Mouse (Mus musculus) embryonic stem cell, embryonic (primary cell): ENCODE data around the gene Cybrd1.

Experiments
- CTCF ChIA-PET, 4 experiments: fragments of 300-600 bp in 2 of 4; fragments of 350-600 bp in 2 of 4; sonication (Branson Sonifier 250); formaldehyde crosslinking; loops; one replicate each; lab custom pipeline; 2022; ENCODE audit warnings: inconsistent platforms in 2 of 4; lab: Charles Lee
- POLR2A ChIA-PET, 4 experiments: fragments of 300-600 bp in 2 of 4; fragments of 350-600 bp in 2 of 4; sonication (Branson Sonifier 250); formaldehyde crosslinking; loops; one replicate each; lab custom pipeline; 2022; ENCODE audit warnings: antibody characterized with exemption in 4 of 4, inconsistent platforms in 1 of 4; lab: Charles Lee

Gene Cybrd1

DNA sequence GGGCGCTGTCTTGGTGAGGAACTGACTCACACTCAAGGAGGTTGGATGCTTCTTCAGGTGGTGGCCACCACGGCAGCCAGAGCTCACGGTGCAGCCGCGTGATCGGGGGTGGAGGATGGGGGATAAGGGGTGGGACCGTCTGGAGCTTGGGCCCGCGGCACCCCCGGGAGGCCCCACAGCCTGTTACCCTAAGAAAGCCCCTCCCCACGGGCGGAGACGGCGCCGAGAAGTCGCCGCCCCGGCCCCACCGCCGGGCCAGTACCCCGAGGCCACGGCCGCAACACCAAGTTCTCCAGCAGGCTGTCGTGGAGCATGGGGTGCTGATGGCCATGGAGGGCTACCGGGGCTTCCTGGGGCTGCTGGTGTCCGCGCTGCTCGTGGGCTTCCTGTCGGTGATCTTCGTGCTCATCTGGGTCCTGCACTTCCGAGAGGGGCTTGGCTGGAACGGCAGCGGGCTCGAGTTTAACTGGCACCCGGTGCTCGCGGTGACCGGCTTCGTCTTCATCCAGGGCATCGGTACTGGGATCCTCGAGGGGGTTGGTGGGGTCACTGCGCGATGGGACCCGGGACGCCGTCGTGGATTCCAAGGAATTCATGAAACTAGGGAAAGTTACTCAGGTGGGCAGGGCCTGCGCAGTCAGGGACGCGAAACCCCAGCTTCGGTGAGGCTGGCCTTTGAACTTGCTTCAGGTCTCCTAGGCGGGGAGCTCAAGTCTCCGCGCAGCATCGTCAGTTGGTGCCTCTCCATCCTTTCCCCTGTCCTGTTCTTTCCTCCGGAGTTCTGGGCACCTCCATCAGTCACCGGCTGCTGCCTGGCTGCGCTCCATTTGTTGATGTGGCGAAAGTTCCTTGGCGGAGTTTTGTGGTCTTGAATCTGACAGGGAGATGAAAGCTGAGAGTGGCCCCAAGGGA is at the start of gene Cybrd1:
TSS of gene Cybrd1 (plus strand) at position 127 of the 912 bp plus-strand sequence.
- CTCF ChIA-PET: interaction anchor here in 3 of 4 experiments (0.6 to 1.3 kb wide), 9 partner anchors 10 to 1315 kb away, joined by 3 to 8 read pairs (median 3); no protein-coding TSS in a partner anchor

GRCm38 (mm10) chr2:71071601-71072000 is 46.1 kb upstream of the Cybrd1 start:
- POLR2A ChIA-PET: interaction anchor here in 1 of 4 experiments (0.6 to 0.8 kb wide), 2 partner anchors 17 to 1556 kb away, joined by 3 read pairs; no protein-coding TSS in a partner anchor
- CTCF ChIA-PET: interaction anchor here in 1 of 4 experiments (1.0 kb wide), 1 partner anchor 335 kb away, joined by 3 read pairs; no protein-coding TSS in a partner anchor

More for the DNA sequence above, at the start of gene Cybrd1:
- POLR2A ChIA-PET: interaction anchor here (0.7 to 2.3 kb wide), 19 partner anchors 10 to 457 kb away, joined by 3 to 22 read pairs (median 4); partner anchors contain the start of gene Gorasp2 (in 1 of the 4)

DNA sequence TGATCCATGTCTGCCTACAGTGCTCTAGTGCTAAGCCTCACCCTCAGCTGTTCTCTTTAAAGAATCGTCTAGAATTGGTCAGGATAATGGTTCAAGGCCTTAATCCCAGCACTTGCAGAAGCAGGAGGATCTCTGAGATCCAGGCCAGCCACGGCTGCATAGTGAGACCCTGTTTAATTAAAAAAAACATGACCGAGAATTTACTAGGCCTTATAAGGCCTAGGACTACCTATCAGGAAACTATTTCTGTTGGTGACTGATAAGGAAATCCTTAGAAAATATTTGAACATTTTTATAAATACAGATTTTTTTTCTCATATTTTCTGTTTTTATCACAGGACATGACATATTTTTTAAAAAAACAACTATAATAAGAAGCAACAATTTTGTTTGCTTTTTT is 44.4 kb upstream of the Cybrd1 start:
- ChIA-PET CTCF (no interaction called here), POLR2A (no interaction called here)

- ChIA-PET POLR2A (no interaction called here), CTCF (no interaction called here)
Measured at GRCm38 (mm10) chr2:71073828-71074227, 43.9 kb upstream of the Cybrd1 start.

- ChIA-PET CTCF (no interaction called here), POLR2A (no interaction called here)
Measured at GRCm38 (mm10) chr2:71082416-71082815, 35.3 kb upstream of the Cybrd1 start.

DNA sequence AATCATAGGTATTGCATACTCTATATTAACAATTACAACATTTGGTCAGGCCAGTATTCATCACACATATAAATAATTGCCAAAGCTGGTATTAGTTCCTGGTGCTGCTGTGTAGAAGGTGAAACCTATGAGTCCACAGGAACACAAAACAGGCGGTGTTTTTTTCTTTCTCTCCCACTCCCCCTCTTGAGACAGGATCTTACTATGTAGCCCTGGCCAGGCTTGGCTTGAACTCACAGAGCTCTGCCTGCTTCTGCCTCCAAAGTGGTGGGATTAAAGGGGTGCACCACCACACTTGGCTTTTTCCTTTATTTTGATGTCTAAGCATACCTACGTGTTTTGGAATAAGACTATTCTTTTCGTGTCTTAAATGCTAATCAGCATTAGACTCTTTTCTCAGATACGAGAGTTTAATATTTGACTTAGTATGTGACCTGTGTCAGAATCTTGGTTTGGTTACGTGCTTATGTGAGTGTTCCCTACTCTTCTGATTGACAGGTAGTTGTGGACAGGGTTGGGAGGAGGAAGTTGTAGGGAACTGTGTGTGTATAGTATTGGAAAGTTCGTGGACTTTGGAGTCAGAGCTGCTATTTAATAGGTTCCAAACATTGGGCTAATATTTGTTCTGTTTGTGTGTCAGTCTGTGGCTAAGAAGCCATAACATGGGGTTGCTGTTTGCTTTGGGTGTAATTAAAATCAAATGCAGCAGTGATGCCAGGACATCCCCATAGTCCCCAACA is 34.1 kb upstream of the Cybrd1 start:
- ChIA-PET CTCF (no interaction called here), POLR2A (no interaction called here)

DNA sequence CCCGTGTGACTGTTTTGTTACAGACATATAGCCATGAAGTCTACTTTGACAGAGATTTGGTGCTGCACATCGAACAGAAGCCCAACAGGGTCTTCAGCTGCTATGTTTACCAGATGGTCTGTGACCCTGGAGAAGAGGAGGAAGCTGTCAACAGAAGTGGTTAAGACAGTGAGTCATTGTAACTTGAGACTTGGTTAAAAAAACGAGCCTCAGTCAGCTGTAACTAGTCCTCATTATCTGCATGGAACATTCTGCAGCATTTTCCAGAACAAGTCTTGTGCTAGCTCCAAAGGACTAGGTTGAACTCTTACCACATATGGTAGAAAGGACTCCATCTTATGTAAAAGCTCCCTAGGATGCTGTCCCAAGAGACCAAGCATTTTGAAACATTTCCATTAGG is 28.0 kb upstream of the Cybrd1 start:
- ChIA-PET CTCF (no interaction called here), POLR2A (interaction anchor here in 2 of 4 experiments (0.6 to 1.1 kb wide), 3 partner anchors 9 to 378 kb away, joined by 3 to 4 read pairs (median 3); no protein-coding TSS in a partner anchor)

DNA sequence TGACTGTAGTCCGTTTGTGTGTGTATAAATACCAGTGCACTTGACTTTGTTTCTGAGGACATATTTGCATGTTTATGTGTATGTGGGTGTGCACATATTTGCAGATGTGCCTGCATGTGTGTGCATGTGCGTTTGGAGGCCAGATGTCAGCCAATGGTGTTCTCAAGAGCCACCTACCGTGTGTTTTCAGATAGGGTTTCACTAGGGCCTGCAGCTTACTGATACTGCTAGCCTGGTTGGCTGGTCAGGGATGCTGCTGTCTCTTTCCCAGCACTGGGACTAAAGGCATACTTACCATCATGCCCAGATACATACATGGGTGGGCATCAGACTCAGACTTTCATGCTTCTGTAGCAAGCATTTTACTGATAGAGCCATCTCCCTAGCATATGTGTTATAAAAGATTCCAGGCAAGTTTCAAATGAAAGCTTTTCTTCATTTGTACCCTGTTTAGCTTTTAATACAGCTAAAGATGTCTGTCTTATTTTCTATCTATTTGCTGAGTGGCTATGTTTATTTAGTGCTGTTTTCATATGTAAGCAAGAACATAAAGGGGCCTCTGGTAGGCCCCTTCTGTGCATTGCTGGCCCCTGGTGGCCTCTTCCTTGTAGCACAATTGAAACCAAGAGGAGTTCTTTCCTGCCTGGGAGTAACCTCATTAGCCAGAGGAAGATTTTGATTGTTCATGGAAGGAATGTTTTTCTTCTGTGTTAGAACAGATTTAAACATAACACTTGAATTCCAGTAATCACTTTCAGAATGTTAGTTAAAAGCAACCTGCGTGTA is 26.9 kb upstream of the Cybrd1 start:
- POLR2A ChIA-PET: interaction anchor here in 2 of 4 experiments (0.6 to 0.9 kb wide), 3 partner anchors 12 to 379 kb away, joined by 3 read pairs; no protein-coding TSS in a partner anchor
- CTCF ChIA-PET: interaction anchor here in 1 of 4 experiments (0.6 kb wide), 1 partner anchor 362 kb away, joined by 3 read pairs; the partner anchor contains the start of gene Metap1d

- POLR2A ChIA-PET: interaction anchor here in 1 of 4 experiments (0.9 to 1.5 kb wide), 3 partner anchors 10 to 14 kb away, joined by 3 to 5 read pairs (median 3); no protein-coding TSS in a partner anchor
Measured at GRCm38 (mm10) chr2:71096170-71096569, 21.6 kb upstream of the Cybrd1 start.

DNA sequence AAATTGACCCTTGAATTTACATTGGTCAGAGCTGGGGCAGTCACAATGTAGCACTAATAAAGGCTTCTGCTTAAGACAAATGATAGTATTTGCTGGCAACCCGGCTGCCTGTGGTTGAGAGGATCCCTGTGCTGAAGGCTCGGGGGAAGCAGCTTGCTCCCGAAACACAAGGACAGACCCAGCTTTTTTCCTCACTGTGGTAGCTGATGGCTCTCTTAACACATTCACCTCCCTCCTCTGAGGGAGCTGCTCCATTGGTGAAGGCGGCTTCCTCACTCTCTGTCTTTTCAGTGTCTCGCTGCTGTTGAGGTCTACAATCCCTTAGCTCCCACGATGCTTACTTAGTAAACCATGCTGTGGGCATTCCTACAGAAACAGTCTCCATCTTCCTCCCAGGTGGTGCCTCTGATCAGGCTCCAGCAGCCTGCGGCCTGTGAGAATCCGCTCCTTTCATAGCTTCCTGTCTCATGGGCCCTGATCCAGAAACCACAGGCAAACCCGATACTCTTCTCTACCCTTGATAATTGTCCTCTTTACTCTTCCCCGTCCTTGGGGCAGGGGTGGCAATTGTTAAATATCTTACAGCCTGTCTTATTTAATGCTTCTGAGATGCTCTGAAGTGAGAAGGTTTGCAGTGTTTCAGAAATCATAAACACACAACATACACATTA is 15.0 kb upstream of the Cybrd1 start:
- ChIA-PET CTCF (no interaction called here), POLR2A (interaction anchor here in 1 of 4 experiments (0.7 kb wide), 1 partner anchor 11 kb away, joined by 3 read pairs; no protein-coding TSS in a partner anchor)

More at GRCm38 (mm10) chr2:71096170-71096569, 21.6 kb upstream of the Cybrd1 start:
- CTCF ChIA-PET: no interaction called here

- POLR2A ChIA-PET: interaction anchor here in 1 of 4 experiments (0.7 kb wide), 1 partner anchor 12 kb away, joined by 3 read pairs; no protein-coding TSS in a partner anchor
Measured at GRCm38 (mm10) chr2:71103292-71103680, 14.4 kb upstream of the Cybrd1 start.

GRCm38 (mm10) chr2:71104696-71105095 is 13.0 kb upstream of the Cybrd1 start:
- POLR2A ChIA-PET: interaction anchor here in 2 of 4 experiments (0.6 to 1.2 kb wide), 4 partner anchors 13 to 404 kb away, joined by 3 to 5 read pairs (median 4); partner anchors contain the start of gene Cybrd1 (in 1 of the 2)

More at GRCm38 (mm10) chr2:71103292-71103680, 14.4 kb upstream of the Cybrd1 start:
- CTCF ChIA-PET: no interaction called here

GRCm38 (mm10) chr2:71105469-71106215 is 12.1 kb upstream of the Cybrd1 start:
- ChIA-PET POLR2A (interaction anchor here in 2 of 4 experiments (0.6 to 2.8 kb wide), 6 partner anchors 7 to 243 kb away, joined by 3 to 22 read pairs (median 4); partner anchors contain the start of gene Cybrd1 (in 1 of the 2)), CTCF (interaction anchor here in 3 of 4 experiments (0.6 to 1.8 kb wide), 3 partner anchors 10 to 57 kb away, joined by 3 to 8 read pairs (median 4); no protein-coding TSS in a partner anchor)

More at GRCm38 (mm10) chr2:71104696-71105095, 13.0 kb upstream of the Cybrd1 start:
- CTCF ChIA-PET: interaction anchor here in 1 of 4 experiments (0.5 kb wide), 1 partner anchor 56 kb away, joined by 4 read pairs; no protein-coding TSS in a partner anchor

- POLR2A ChIA-PET: interaction anchor here in 2 of 4 experiments (0.6 to 2.8 kb wide), 10 partner anchors 9 to 496 kb away, joined by 3 to 22 read pairs (median 4); partner anchors contain the start of genes Cybrd1 (in 1 of the 2), Dcaf17 (in 1 of the 2) and Mettl8 (in 1 of the 2)
- CTCF ChIA-PET: interaction anchor here in 3 of 4 experiments (0.7 to 1.8 kb wide), 4 partner anchors 9 to 418 kb away, joined by 3 to 8 read pairs (median 6); partner anchors contain the start of gene Cybrd1 (in 1 of the 3)
Measured at GRCm38 (mm10) chr2:71107225-71107624, 10.5 kb upstream of the Cybrd1 start.

DNA sequence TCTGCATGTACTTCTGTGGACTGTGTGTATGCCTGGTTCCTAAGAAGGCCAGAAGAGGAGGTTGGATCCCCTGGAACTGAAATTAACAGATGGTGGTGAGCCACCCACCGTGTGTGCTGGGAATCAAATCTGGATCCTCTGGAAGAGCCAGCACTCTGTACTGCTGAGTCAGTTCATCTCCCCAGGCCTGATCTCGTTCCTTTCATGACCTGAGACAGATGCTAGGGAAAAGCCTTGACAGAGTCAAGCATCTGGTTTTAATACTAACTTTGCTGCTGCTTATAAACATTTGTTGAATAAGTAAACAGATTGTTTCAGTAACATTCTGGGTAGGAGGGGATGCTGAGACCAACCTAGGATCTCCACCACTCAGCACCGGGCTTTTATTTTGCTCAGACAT is 9.2 kb upstream of the Cybrd1 start:
- ChIA-PET CTCF (interaction anchor here in 2 of 4 experiments (0.7 to 1.4 kb wide), 2 partner anchors 9 to 137 kb away, joined by 3 to 6 read pairs; partner anchors contain the start of gene Cybrd1 (in 1 of the 2)), POLR2A (interaction anchor here in 2 of 4 experiments (0.6 to 2.8 kb wide), 3 partner anchors 10 to 945 kb away, joined by 3 to 22 read pairs (median 7); no protein-coding TSS in a partner anchor)
